Mouse (Mus musculus) kidney, adult 11 months (tissue): Measurements from ENCODE around the gene Erc2.

ENCODE experiments used
- DNase-seq: peaks from one replicate; pipeline ENCODE4 v3.0.0; 2022

The Erc2 gene

DNA sequence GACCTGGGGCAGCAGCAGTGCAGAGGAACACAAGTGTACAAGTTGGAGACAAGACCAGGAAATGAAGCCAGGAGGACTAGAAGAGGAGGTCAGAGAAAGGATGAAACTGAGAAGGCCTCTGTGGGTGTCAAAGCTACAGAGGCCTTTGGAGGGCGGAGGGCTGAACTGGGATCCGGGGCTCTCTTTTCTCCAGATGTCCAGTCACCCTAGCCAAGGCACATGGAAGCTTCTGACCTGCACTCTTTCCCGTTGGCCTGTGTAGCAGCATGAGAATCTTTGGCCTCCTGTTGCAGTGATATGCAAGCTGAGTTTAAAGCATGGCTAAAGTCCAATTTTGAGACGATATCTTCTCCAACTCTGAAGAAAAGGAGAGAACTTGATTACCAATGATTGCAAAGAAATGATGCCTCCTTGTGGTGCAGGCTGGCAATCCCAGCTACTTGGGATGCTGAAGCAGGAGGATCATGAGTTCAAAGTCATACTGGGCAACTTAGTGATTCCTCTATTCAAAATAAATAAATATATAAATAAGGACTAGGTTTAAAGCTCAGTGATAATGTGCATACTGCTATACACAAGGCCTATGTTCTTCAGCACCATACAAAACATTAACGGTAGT lies 699.8 kb downstream of the Erc2 start:
- DNase-seq, result peak; percentile 10

DNA sequence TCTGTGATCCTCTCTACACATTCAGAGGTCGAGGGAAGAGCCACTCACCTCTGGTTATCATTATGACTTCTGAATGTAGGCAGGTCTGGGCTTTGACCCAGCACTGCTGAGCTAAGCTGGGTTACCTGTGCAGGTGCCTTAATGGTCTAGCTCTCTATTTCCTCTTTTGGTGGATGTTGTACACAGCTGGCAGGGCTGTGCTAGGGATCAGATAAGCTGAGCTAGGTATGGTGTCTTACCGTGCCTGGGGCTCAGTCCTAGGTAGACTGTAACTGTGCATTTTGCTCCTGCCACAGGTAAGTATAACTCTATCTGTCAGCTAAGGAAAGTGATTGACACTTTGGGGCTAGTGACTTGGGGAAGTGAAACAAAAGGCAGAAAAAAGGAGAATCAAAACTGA lies 701.0 kb downstream of the Erc2 start:
- DNase-seq, result no peak

DNA sequence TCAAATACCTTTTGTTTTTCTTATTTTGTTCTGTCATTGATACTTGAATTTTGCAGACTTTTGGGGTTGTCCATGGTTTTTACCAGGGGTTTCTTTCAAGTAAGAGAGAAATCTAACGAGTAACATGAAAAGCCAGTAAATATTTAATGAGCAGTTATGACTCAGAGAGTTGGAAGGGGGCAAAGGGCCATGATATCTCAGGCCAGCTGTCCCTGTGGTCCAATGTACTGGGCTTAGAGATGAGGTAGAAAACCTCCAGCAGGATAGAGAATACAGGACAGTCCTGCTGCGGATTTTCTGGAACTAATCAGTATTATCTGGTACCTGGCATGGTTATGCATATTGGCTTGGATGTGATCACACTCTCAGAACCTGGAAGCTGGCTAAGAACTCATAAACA lies 701.5 kb downstream of the Erc2 start:
- DNase-seq, result no peak

DNA sequence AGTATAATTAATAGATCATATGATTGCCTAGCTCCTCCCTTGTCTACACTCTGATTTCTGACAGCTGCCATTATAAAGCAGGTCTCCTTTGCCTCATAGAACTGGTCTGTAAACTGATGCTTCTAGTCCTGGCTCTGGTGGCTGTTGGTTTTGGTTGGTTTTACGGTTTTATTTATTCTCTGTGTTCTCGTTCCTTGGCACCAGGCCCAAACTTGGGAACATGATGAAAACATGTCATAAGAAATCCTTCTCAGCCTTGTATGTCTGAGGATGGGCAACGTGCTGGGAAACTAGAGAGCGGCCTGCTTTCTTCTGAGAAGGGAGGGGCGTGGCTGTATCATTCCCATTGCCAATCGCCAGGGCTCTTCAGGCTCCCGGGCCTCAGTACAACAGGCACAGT lies 704.2 kb downstream of the Erc2 start:
- DNase-seq, result no peak

DNA sequence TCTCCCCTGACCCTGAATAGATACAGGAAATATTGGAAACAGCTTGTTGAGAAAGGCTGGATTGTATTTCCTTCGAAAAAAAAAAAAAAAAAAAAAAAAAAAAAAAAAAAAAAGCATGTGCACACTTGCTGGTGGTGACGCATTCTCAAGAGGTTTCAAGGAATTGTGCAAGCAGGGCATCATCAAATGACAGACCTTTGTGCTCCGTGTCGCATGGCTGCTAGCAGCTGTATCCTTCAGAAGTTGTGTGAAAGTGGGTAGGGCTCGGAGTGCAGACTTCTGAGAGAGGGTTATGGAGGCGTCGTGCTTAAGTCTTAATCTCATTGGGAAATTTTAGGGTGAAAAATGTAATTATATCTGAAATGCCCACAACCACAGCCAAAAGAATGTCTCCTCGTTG lies 706.3 kb downstream of the Erc2 start:
- no peak for DNase-seq

DNA sequence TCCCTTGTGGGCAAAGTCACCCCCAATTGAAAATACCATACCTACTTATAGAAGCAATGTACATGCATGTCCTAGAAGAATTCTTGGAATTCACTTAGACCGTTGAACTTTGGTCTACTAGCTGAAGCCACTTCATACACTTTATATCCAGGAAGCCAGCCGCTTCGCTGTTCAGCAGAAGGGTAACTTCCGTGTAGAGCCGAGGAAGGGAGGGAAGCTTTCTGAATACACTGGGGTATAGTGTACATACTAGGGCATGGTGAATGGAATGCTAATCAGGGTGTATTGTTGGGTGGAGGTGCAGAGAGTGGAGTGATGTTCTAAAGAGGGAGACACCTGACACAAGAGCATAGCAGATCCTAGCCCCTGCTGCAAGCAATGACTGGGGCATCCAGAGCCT lies 708.9 kb downstream of the Erc2 start:
- DNase-seq, result no peak

DNA sequence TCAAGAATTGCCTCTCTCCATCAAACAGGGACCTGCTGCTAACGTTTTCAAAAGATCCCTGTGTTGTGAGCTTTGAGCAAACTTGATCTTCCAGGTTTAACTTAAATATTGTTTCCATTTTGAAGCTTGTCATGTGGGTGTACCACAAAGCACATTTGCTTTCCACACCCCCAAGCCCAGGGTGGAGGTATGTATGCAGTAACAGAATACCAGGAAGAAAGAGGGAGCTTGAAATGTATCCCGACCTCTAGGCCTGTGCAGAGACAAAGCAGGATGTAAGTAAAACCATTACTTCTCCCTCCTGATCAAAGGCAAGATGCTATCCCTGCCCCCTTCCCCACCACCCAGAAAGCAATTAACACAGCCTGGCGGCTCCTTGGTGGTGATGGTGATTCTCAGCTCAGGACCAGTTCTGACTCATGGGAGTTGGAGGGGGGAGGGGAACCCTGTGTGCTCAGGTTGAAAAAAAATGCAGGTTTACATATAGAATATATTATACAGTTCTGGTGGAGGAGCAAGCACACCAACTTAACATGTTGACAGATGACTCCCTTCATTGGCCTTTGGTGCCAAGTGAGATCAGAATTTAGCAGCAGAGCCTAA lies 710.2 kb downstream of the Erc2 start:
- no peak for DNase-seq

DNA sequence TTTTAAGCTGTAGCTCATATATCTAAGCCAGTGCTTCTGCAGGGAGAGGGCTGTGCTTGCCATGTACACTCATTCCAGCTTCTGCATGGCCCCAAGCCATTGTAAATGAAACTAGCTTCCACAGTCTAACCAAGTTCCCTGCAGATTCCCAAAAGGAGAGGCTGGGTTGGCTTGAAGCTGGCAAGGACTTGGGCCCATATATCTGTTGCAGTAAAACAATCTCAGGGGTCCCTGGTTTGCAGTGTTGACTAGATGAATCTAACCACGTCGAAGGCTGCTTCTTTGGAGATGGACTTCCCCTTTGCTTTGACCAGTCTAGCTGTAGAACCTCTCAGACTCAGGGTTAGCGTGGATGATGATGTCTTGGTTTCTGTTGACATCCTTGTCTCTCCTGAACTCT lies 716.9 kb downstream of the Erc2 start:
- no peak for DNase-seq

DNA sequence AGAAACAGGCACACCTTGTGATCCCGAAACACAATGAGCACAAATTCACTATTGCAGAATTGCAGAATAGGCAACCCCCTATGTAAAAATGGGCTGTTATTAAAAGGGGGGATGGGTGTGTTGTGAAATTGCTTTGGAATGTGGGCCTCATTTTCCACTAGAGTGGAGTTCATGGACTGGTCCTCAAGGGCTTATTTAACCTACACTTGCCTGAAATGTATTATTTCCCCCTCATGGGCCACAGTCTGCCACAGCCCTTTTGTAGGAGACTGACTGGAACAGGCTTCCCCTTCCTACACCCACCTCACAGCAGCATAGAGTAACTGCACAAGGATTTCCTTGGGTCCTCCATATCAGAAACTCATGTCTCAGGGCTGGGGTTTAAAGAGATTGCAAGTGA lies 726.9 kb downstream of the Erc2 start:
- DNase-seq, result no peak

DNA sequence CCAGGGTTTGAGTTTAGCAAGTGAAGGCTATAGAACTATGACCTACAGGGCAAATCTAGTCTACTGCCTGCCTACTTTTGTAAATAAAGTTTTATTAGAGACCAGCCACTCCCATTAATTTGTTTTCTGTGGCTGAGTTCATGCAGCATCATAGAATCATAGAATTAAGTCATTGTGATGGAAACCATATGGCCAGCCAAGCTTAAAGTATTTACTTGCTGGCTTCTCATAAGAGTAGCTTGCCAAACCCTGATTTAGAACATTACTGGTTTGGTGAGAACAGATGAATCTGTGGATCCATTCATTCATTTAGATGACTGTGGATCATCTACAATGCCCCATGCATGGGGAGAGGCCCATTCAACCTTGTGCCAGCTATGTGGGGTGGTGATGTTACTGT lies 733.8 kb downstream of the Erc2 start:
- DNase-seq, result no peak

DNA sequence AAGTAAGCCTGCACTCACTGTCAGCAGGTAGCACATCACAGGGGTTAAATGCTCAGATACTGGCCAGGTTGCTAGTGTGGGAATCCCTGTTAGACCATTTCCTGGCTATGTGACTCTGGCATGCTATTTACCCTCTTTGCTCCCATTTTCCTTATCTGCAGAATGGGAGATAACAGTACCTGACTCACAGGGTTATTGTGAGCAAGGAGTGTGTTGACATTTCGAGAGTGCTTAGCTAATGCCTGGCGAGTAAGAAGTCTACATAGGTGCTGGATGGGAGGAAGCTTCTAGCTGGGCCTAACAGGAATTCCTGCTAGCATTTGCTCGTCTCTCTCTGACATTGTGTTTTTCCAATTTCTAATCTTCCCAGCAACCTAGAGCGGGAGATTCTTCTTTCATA lies 737.3 kb downstream of the Erc2 start:
- no peak for DNase-seq

DNA sequence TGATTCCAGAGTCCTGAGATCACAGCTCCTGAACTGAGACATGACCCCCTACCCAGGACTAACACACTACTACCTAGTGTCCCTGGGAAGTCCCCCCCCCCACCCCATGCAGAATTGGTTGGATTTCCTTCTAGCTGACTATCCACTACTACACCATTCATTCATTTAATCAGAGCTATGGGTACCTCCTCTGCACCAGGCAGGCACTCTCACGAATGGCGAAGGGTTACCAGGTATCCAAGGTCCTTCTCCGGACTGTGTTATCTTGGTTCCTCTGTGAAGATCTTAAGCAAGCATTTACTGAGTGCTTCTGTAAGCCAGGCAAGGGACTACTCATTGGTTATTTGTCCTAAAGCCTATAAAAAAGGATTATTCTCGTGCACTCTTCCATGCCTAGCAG lies 737.8 kb downstream of the Erc2 start:
- no peak for DNase-seq

DNA sequence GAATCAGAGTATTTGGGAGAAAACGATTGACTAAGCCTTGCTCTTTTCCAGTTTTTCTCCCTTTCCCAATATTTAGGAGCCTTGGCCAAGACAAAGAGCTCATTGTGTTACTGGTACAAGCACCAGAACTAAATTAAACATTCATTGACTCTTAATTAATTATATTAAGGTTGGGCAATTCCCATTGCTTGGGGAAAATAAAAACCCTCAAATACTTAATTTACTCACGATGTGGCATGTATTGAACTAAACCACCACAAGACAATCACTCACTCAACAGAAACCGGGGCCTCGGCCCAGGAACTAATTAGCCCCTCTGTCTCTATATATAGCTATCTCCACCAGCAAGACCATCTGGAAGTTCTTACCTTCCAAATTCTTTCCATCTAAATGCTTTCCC lies 740.1 kb downstream of the Erc2 start:
- DNase-seq, result no peak

DNA sequence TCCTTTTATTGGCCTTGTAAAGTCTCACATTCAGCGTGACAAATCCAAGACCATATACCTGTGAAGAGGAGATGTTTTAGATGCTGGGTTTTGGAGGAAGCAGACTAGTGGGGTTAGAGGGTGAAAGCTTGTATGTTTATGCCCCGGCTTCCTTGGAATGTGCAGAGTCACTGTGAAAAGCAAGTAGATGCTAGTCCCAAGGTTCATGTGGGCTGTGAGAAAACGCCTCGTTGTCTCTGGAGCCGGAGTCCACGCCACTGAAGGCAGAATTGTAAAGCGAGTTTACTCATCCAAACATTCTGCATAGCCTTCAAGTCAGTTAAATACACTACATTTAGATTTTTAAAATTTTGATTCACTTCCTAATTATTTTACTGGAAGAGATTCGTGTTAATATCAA lies 748.5 kb downstream of the Erc2 start:
- DNase-seq, result no peak

DNA sequence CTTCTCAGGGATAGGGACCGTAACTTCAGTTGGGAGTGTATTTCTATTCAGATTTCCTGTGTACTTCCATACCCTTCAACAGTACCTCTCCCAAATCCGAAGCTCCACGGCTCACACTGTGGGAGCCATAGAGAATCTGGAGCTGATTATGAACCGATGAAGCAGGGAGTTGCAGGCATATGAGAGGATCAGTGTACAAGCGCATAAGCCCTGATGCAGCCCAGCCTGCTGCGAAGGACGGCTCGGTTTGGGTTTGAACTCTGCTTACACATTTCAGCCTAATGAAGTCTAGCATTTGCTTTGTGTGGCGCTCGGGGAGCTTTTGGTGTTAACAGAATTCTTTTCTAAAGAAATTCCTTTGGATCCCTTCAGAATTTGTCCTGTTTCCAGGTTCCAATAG lies 749.4 kb downstream of the Erc2 start:
- no peak for DNase-seq

DNA sequence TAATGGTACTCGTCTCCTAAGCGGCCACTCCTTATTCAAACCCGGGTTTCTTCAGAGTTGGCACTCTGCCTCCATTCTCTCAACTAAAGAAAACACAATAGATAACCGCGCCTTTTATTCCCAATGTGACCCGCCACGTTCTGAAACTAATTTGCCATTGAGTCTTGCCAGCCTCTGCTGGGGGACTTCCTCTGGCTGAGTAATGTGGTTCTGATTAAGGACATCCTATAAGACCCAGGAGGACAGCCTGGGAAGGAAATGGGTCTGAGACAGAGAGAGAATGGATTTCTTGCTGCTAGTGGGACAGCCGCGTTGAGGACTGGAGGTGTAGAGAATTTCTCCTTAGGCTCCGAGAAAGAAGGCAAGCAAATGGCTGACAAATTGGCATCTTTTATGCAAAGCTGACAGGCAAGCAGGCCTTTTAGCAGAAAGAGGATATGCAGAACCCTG lies 753.4 kb downstream of the Erc2 start:
- no peak for DNase-seq

DNA sequence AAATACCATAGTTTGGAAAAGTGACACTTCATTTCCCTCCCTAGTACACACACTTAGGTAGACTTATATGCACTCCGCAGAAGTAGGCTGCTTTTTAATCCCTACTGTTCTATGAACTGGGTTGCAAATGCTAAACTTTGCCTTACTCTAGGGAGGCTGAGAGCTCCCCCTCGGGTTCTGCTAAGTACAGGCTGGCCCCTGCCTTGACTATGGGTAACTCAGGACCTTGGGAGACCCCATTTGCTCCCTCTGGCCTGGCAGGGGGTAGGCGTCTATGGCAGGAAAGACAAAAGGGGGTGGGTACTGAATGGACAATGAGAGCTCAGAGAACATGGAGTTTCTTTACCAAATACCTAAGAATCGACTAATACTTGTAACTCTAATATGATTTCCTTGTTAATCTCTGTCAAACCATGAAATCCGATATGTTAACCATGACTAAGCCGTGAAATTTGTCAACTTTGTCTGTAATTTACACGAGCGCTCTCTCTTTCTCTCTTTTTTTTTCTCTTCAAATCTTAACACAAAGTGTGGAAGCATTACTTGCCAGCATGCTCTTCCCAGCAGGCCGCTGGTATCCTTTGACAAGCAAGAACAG lies 754.1 kb downstream of the Erc2 start:
- no peak for DNase-seq

DNA sequence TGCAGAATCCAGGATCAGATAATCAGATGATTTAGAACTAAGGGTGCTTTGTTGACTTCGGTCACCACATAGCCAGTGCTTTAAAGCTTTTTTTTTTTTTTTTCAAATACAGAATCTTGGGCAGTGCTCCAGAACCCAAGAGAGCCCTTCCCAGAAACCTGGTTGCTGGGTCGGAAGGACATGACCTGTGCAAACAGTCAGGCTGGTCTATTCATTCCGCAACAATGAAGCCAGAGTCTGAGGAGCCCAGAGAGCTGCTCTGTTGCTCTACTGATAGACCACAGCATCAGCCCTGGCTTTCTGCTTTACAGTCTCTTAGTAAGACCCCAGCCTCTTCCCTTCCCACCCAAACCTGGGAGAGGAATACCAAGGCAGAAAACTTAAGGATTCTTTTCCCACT lies 755.3 kb downstream of the Erc2 start:
- no peak for DNase-seq

DNA sequence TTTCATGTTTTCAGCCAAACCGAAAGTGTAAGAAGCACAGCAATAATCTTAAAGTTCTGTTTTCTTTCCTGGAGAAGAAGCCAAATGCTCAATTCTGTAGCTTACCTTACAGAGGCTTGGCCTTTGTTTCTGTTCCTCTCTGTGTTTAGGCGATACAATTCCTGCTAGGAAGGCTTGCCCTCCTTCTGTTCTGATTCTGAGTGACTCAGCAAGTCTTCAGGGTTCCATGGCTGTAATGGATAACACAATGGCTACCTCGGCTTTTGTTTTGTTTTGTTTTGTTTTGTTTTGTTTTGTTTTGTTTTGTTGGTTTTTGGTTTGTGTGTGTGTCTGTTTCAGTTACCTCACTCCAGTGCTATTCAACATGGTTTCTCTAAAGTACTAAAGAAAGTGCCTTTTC lies 757.9 kb downstream of the Erc2 start:
- DNase-seq, result no peak

DNA sequence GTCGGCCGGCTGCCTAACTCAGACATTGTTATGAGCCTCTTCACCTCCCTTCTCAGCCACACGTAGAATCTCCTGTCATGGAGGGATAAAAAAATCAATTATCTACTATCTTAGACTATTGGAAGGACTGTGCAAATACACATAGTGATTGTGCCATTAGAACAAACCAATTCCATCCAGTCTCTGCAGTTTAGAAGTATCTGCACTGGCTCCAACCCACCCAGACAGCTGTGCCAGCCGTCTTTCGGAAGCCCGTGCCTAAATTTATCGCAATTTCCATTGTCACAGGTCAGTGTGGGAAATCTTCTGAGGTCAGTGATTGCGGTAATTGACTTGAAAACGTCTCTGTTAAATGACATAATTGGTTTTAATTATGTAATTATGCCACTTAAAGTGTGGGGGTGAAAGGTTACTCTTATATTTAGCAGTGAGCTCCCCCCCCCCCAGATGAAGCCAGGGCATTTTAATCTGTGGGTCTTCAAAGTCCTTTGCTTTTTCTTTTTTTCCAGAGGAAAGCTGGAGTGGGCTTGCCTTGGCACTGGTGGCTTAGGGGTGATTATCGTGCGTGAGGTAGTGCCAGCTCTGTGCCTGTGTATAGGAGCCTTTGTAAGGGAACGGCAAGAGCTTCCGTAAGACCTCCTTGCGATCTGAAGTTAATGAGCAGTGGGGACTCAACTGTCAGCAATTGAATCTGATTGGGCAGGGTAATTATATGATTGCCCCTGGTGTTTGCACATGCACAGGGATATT lies 759.7 kb downstream of the Erc2 start:
- DNase-seq, result no peak

DNA sequence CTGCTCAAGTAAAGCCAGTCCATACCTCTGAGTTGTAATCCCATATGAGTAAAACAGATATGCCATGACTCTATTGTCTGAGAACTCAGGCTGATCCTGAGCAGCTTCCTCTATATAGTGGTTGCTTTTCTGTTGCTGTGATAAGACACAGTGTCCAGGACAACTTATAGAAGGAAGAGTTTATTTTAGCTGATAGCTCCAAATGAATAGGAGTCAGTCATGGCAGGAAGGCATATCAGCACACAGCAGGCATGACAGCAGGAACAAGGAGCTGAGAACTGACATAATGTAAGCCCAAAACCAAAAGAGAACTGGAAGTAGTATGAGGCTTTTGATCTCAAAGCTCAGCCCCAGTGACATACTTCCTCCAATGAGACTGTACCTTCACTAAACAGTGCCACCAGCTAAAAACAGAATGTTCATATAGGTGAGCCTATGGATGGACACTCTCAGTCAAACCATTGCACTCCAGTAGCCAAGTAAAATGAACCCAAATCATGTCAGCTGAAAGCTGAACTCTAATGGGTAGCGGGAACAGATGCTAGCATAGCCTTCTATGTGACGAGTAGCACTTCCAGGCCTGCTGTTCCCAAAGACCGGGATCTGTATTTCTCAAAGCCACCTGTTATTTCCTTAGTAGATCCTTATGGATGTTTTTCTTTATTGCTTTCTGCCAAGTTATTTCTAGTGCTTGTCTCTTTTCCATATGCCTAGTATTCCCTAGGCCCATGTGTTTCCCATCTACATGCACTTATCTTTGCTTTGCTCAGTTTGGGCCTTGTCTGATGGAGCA lies 764.8 kb downstream of the Erc2 start:
- no peak for DNase-seq

DNA sequence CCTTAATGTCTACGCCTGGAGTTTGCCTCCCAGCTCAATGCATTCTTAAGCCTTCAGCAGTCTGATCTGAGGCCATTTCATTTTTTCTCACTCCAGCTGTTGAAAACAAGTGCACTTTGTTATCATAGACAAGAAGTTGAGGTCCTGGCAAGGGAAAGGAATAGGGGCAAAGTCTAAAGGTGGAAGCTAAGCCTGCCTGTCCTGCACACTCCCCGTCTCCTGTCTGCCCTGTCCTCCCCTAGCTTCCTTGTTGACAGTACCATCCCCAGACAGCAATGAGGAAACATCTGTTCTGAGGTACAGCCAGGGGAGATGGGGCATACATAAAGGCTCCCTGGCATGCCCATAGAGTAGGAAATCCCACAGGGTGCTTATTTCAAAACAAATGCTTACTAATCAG lies 776.7 kb downstream of the Erc2 start:
- DNase-seq, result peak; percentile 9

DNA sequence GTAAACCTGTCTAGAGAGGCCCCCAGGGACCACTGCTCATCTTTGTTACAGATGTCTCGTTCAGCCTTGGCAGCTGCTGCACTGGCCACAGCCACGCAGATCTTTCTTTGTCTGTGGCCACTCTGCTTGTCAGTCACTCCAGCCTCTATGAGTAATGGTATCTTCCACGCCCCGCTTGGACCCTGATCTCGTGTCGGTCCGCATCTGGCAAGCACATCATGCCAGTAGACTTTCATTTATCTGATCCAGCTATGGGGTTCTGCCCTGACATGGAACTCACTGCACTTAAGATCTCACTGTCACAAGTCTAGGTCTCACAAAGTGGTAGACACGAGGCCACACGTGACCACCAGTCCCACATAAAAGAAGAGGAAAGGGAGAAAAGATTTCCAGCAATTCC lies 777.7 kb downstream of the Erc2 start:
- no peak for DNase-seq
